ENCODE assay signal across 9 mouse cellular contexts in genomic region chr11:16524917-16525640, GRCm38 (mm10). TPM values are rescaled to one million over a fixed set of nuclear protein-coding genes. Genes with fewer than 3 reads are reported as not detected.
DNase-seq lines count a peak whose midpoint lies in the region; ATAC-seq and TF ChIP-seq lines count a peak whose summit lies in the region.
"Had no signal": no experiment of that assay in that cellular context is flagged by ENCODE, and none has a peak within 500 bp of the region (broad histone marks: within the 10 kb centered on the region; RNA-seq: fewer than 3 reads in every experiment).

No protein-coding gene starts in this region.

- no peak overlapping the region for H3K27ac ChIP-seq in MEL (ENCODE audit: control insufficient read depth, low read depth, low read length)
- H3K27ac ChIP-seq in kidney, embryonic 15.5 days: no peak overlapping the region
- no peak overlapping the region for H3K27ac ChIP-seq in midbrain, embryonic 12.5 days (replicated peaks)
- H3K27ac ChIP-seq: limb, embryonic 15.5 days had no signal

- no peak for TF ChIP-seq POLR2A in MEL (IDR thresholded peaks at IDR 0.05; ENCODE audit: control insufficient read depth in 1 of 2, insufficient read depth in 1 of 2, low read depth in 1 of 2, low read length in 2 of 2, poor library complexity in 1 of 2)

- no peak overlapping the region for H3K9ac ChIP-seq in MEL (ENCODE audit: control insufficient read depth, low read depth, low read length, poor library complexity, severe bottlenecking)
- H3K9ac ChIP-seq in kidney, embryonic 15.5 days: no peak overlapping the region
- H3K9ac ChIP-seq in midbrain, embryonic 12.5 days (replicated peaks): no peak overlapping the region
- H3K9ac ChIP-seq: limb, embryonic 15.5 days had no signal

- DNase-seq in kidney, adult 9 months: peak; percentile 70
- no peak for DNase-seq in kidney, adult 11 months
- peak; percentile 65 for DNase-seq in MEL (ENCODE audit: low read depth, low spot score)
- peak; percentile 58 for DNase-seq in embryo, embryonic 9.5 days (ENCODE audit: extremely low spot score)
- DNase-seq in urinary bladder, postnatal 4 days (ENCODE audit: low spot score in 2 of 2): no peak

- TF ChIP-seq EP300 in MEL (IDR thresholded peaks at IDR 0.05; ENCODE audit: low read depth in 1 of 2, low read length in 2 of 2): no peak

- H3K4me2 ChIP-seq in kidney, embryonic 15.5 days: no peak overlapping the region
- no peak overlapping the region for H3K4me2 ChIP-seq in midbrain, embryonic 12.5 days (replicated peaks)
- H3K4me2 ChIP-seq: limb, embryonic 15.5 days had no signal

- H3K36me3 ChIP-seq in MEL (ENCODE audit: control insufficient read depth in 1 of 2, insufficient read depth in 2 of 2, low read length in 2 of 2): no peaks in the 10 kb centered on the region
- H3K36me3 ChIP-seq in kidney, embryonic 15.5 days: no peaks in the 10 kb centered on the region
- no peaks in the 10 kb centered on the region for H3K36me3 ChIP-seq in midbrain, embryonic 12.5 days
- H3K36me3 ChIP-seq: limb, embryonic 15.5 days had no signal

- H3K4me3 ChIP-seq in MEL (ENCODE audit: control insufficient read depth in 1 of 2, insufficient read depth in 1 of 2, low read depth in 2 of 2, low read length in 2 of 2): no peak overlapping the region
- H3K4me3 ChIP-seq in kidney, embryonic 15.5 days (replicated peaks): no peak overlapping the region
- H3K4me3 ChIP-seq in midbrain, embryonic 12.5 days: no peak overlapping the region
- H3K4me3 ChIP-seq: limb, embryonic 15.5 days had no signal

- H3K79me2 ChIP-seq in MEL (ENCODE audit: control insufficient read depth, insufficient read depth, low read length, poor library complexity): no peaks in the 10 kb centered on the region

- peak; percentile 16 to 70 (median 26); a peak in 3 of 6 replicates for TF ChIP-seq CTCF in MEL (IDR thresholded peaks at IDR 0.05 in 2 of 3, conservative IDR thresholded peaks at IDR 0.05 in 1 of 3; ENCODE audit: control insufficient read depth in 1 of 3, insufficient read depth in 1 of 3, low read depth in 2 of 3, low read length in 3 of 3, poor library complexity in 1 of 3, severe bottlenecking in 1 of 3)

- peak; percentile 88 for TF ChIP-seq RAD21 in MEL (IDR thresholded peaks at IDR 0.05; ENCODE audit: low read depth, low read length)

- no peaks in the 10 kb centered on the region for H3K9me3 ChIP-seq in MEL (replicated peaks; ENCODE audit: insufficient read depth, low read length)
- no peaks in the 10 kb centered on the region for H3K9me3 ChIP-seq in kidney, embryonic 15.5 days (replicated peaks)
- no peaks in the 10 kb centered on the region for H3K9me3 ChIP-seq in midbrain, embryonic 12.5 days
- H3K9me3 ChIP-seq: limb, embryonic 15.5 days had no signal

- no peaks in the 10 kb centered on the region for H3K4me1 ChIP-seq in MEL (ENCODE audit: control insufficient read depth in 1 of 2, insufficient read depth in 2 of 2, low read length in 2 of 2)
- no peaks in the 10 kb centered on the region for H3K4me1 ChIP-seq in kidney, embryonic 15.5 days
- H3K4me1 ChIP-seq in midbrain, embryonic 12.5 days: no peaks in the 10 kb centered on the region

- peaks cover 2 to 3% of the 10 kb centered on the region in 2 experiments; a peak in 2 of 4 replicates for H3K27me3 ChIP-seq in MEL (ENCODE audit: control insufficient read depth in 1 of 2, insufficient read depth in 2 of 2, low read length in 2 of 2)
- H3K27me3 ChIP-seq in kidney, embryonic 15.5 days: no peaks in the 10 kb centered on the region
- H3K27me3 ChIP-seq in midbrain, embryonic 12.5 days: no peaks in the 10 kb centered on the region
- H3K27me3 ChIP-seq: limb, embryonic 15.5 days had no signal

- ATAC-seq in kidney, embryonic 15.5 days (replicated peaks; ENCODE audit: low FRiP score): peak; percentile 54; the same call in 1 of the 2 replicates
- peak; percentile 56; the same call in 1 of the 2 replicates for ATAC-seq in midbrain, embryonic 12.5 days (ENCODE audit: low FRiP score, low read depth)
- no peak for ATAC-seq in inflammation-experienced regulatory T-cells, adult 6 months

- 46% methylated on average over 3 of the region's 3 CpGs for WGBS in kidney, embryonic 15.5 days
- WGBS in midbrain, embryonic 12.5 days: 51% methylated on average over 3 of the region's 3 CpGs

TF ChIP-seq in MEL, 35 proteins besides CTCF, POLR2A, EP300 and RAD21:
- no peak for TF ChIP-seq E2F4 (IDR thresholded peaks at IDR 0.05; ENCODE audit: borderline replicate concordance, low read depth, low read length)
- no peak for TF ChIP-seq TCF12 (IDR thresholded peaks at IDR 0.05; ENCODE audit: low read depth, low read length)
- TF ChIP-seq TBP (IDR thresholded peaks at IDR 0.05; ENCODE audit: low read depth, low read length): no peak
- no peak for TF ChIP-seq TAL1 (IDR thresholded peaks at IDR 0.05; ENCODE audit: low read length)
- TF ChIP-seq ZC3H11A (IDR thresholded peaks at IDR 0.05; ENCODE audit: low read depth, low read length): peak; percentile 66
- TF ChIP-seq SMC3 (IDR thresholded peaks at IDR 0.05; ENCODE audit: low read depth, low read length): peak; percentile 75

RNA-seq across cellular contexts. Expression of gene Sec61g, which starts 16.8 kb away (rescaled TPM):
- total RNA-seq in MEL (2012; rRNA removed): 56.2 and 61.7 TPM in 2 replicates
- polyA plus RNA-seq in MEL (2012; ENCODE audit: insufficient read depth in 1 of 2, insufficient read length in 2 of 2, low read depth in 1 of 2, low replicate concordance in 2 of 2, missing spikeins in 1 of 2): 10 to 100 TPM in 1 of 2 experiments, not detected in 1; 20.4 TPM
- polyA plus RNA-seq in kidney, embryonic 15.5 days (2015; fragmentation: Nextera tagmentation; extraction: Ambion mirVana): 39.8 and 40.3 TPM in 2 replicates
- 36.8 and 40.0 TPM in 2 replicates for polyA plus RNA-seq in midbrain, embryonic 12.5 days (2016; fragmentation: Nextera tagmentation; extraction: Ambion mirVana)
- polyA plus RNA-seq in inflammation-experienced regulatory T-cells, adult 6 months (2017; shearing (Covaris generic)): 10 to 100 TPM in 2 of 3 experiments, 1 to 10 TPM in 1; 6.5 to 15.0 (median 13.2) TPM

Comparison
In these comparisons a context has a peak if more than half of its experiments do, and no peak if none do; other contexts are left out.
1. DNase-seq: peak in kidney, adult 9 months (single experiment), MEL (single experiment) and embryo, embryonic 9.5 days (single experiment); none in kidney, adult 11 months (single experiment) and urinary bladder, postnatal 4 days (0 of 2).